In the genomic region with DNA sequence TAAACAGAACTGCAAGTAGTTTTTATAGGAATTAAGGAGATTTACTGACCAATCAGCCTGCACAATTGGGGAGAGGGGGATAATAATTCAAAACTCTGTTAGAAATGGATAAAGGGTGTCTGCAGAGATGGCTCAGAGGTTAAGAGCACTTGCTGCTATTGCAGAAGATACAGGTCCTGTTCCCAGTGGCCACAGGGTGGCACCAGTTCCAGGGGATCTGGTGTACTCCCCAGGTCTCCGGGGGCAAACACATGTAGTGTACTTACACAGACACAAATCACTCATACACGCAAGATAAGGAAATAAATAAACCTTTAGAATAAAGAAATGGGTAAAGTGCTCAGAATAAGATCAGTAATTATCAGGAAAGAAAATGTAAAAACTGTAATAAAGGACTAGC, we compare ENCODE assay signal across 8 mouse cellular contexts. TPM values are rescaled to one million over a fixed set of nuclear protein-coding genes. Genes with fewer than 3 reads are reported as not detected.
DNase-seq lines count a peak whose midpoint lies in the region; ATAC-seq and TF ChIP-seq lines count a peak whose summit lies in the region.

No protein-coding gene starts in this region.

- no peaks in the 10 kb centered on the region for H3K27me3 ChIP-seq in liver, embryonic 12.5 days (replicated peaks)
- no peaks in the 10 kb centered on the region for H3K27me3 ChIP-seq in Patski
- H3K27me3 ChIP-seq in hindbrain, embryonic 13.5 days, result no peaks in the 10 kb centered on the region

- H3K9me3 ChIP-seq in liver, embryonic 12.5 days (replicated peaks), result peaks cover 4% of the 10 kb centered on the region
- H3K9me3 ChIP-seq in hindbrain, embryonic 13.5 days, result no peaks in the 10 kb centered on the region

- H3K4me2 ChIP-seq in liver, embryonic 12.5 days, result no peak overlapping the region
- H3K4me2 ChIP-seq in hindbrain, embryonic 13.5 days, result no peak overlapping the region

- no peaks in the 10 kb centered on the region for H3K4me1 ChIP-seq in liver, embryonic 12.5 days
- H3K4me1 ChIP-seq in hindbrain, embryonic 13.5 days (replicated peaks), result no peaks in the 10 kb centered on the region

- no peak overlapping the region for H3K4me3 ChIP-seq in liver, embryonic 12.5 days
- H3K4me3 ChIP-seq in hindbrain, embryonic 13.5 days, result no peak overlapping the region

- H3K36me3 ChIP-seq in liver, embryonic 12.5 days, result peaks cover 97% of the 10 kb centered on the region
- peaks cover 91% of the 10 kb centered on the region for H3K36me3 ChIP-seq in hindbrain, embryonic 13.5 days

- CTCF ChIA-PET in Patski (lab: Charles Lee), result no interaction called here

- 86% methylated on average over 2 of the region's 2 CpGs for WGBS in liver, embryonic 12.5 days (ENCODE audit: insufficient replicate concordance)
- 80% methylated on average over 2 of the region's 2 CpGs for WGBS in hindbrain, embryonic 13.5 days

- ATAC-seq in cerebellum, adult (ENCODE audit: insufficient number of reproducible peaks, low FRiP score, low TSS enrichment), result no peak
- no peak for ATAC-seq in liver, embryonic 12.5 days
- ATAC-seq in Patski, result no peak
- no peak for ATAC-seq in activated CD4-positive, CD25-positive, alpha-beta regulatory T cell, adult 4 months
- ATAC-seq in hindbrain, embryonic 13.5 days (ENCODE audit: low FRiP score), result no peak

- POLR2A ChIA-PET in Patski (lab: Charles Lee), result no interaction called here

- H3K9ac ChIP-seq in liver, embryonic 12.5 days, result no peak overlapping the region
- H3K9ac ChIP-seq in hindbrain, embryonic 13.5 days, result no peak overlapping the region

- DNase-seq in cerebellum, postnatal 14 days, result peak; percentile 25 to 38
- DNase-seq in liver (peak; percentile 27), Patski (ENCODE audit: low read depth, low spot score) (no peak)
- peak; percentile 66 to 74 for DNase-seq in kidney, postnatal 25 days

- in situ Hi-C loops in Patski (cut with MboI; ENCODE audit: low pct_unique_long_range_greater_than_20kb), result no loop called here

- H3K27ac ChIP-seq in liver, embryonic 12.5 days, result no peak overlapping the region
- H3K27ac ChIP-seq in hindbrain, embryonic 13.5 days, result no peak overlapping the region

- peak; percentile 68 for TF ChIP-seq CTCF in Patski (IDR thresholded peaks at IDR 0.05)

RNA-seq across cellular contexts. Expression of gene Mrpl42, which starts 12.1 kb away (rescaled TPM):
- 248 and 264 TPM in 2 replicates for polyA plus RNA-seq in liver, embryonic 12.5 days (2016; fragmentation: Nextera tagmentation; extraction: Ambion mirVana)
- 198 TPM for polyA plus RNA-seq in Patski (2021)
- polyA plus RNA-seq in activated CD4-positive, CD25-positive, alpha-beta regulatory T cell, adult 4 months (2017; shearing (Covaris generic)), result 100 to 1,000 TPM; 188 to 213 TPM
- 252 and 268 TPM in 2 replicates for polyA plus RNA-seq in hindbrain, embryonic 13.5 days (2015; fragmentation: Nextera tagmentation; extraction: Ambion mirVana)

RNA-seq across cellular contexts. Expression of gene Ube2n, which starts 25.3 kb away (rescaled TPM):
- polyA plus RNA-seq in liver, embryonic 12.5 days (2016; fragmentation: Nextera tagmentation; extraction: Ambion mirVana), result 191 and 193 TPM in 2 replicates
- 132 TPM for polyA plus RNA-seq in Patski (2021)
- 100 to 1,000 TPM; 349 to 397 TPM for polyA plus RNA-seq in activated CD4-positive, CD25-positive, alpha-beta regulatory T cell, adult 4 months (2017; shearing (Covaris generic))
- polyA plus RNA-seq in hindbrain, embryonic 13.5 days (2015; fragmentation: Nextera tagmentation; extraction: Ambion mirVana), result 403 and 411 TPM in 2 replicates
